Mouse (Mus musculus) natural killer cell, adult 2 months (primary cell): ENCODE measurements around the gene Olfr410.

Source experiments
- DNase-seq, 2 experiments: peaks; one replicate each; pipeline ENCODE4 v3.0.0; 2022; ENCODE audit warnings: low spot score in 2 of 2

The Olfr410 gene

GRCm38 (mm10) chr11:74337931-74338330 is at the start of gene Olfr410:
Gene Olfr410, minus strand, starts transcription at chr11:74338031.
- DNase-seq, result no peak

- DNase-seq, result no peak
Measured at GRCm38 (mm10) chr11:74387203-74387602, 49.4 kb upstream of the Olfr410 start.

- no peak for DNase-seq
Measured at GRCm38 (mm10) chr11:74385674-74386073, 47.8 kb upstream of the Olfr410 start.

- no peak for DNase-seq
Measured at GRCm38 (mm10) chr11:74379166-74379873, 41.5 kb upstream of the Olfr410 start.

- DNase-seq, result peak in 1 of 2 experiments; percentile 14
Measured at GRCm38 (mm10) chr11:74376847-74377246, 39.0 kb upstream of the Olfr410 start.

GRCm38 (mm10) chr11:74371393-74372100 is 33.7 kb upstream of the Olfr410 start:
- DNase-seq, result peak; percentile 26 to 32

- DNase-seq, result no peak
Measured at GRCm38 (mm10) chr11:74361769-74362168, 23.9 kb upstream of the Olfr410 start, which contains the start of gene Olfr412. Gene Olfr412, plus strand, starts transcription at chr11:74362069.

GRCm38 (mm10) chr11:74352550-74352949 is 14.7 kb upstream of the Olfr410 start, which contains the start of gene Olfr411:
Gene Olfr411, minus strand, starts transcription at chr11:74352650.
- no peak for DNase-seq

GRCm38 (mm10) chr11:74328781-74329180 is 9.1 kb downstream of the Olfr410 start:
- DNase-seq, result no peak

GRCm38 (mm10) chr11:74326044-74326443 is 11.8 kb downstream of the Olfr410 start:
- no peak for DNase-seq

GRCm38 (mm10) chr11:74287256-74287655 is 50.6 kb downstream of the Olfr410 start:
- DNase-seq, result no peak

GRCm38 (mm10) chr11:74283436-74283835 is 54.4 kb downstream of the Olfr410 start, which contains the start of gene Olfr59:
Gene Olfr59, plus strand, starts transcription at chr11:74283736.
- DNase-seq, result no peak
